Mouse (Mus musculus) neural tube, embryonic 10.5 days (tissue): ENCODE measurements around the gene Slc35a3.
"Not testable (repeated sequence)": the region's sequence is repeated elsewhere in the genome, so short reads cannot be mapped to it uniquely, and the experiment has no call there.

ENCODE experiments used
- DNase-seq: peaks from one replicate; pipeline ENCODE4 v3.0.0-alpha.2; 2017; ENCODE audit warnings: low spot score; ENCODE audit errors: extremely low spot score

The Slc35a3 gene

DNA sequence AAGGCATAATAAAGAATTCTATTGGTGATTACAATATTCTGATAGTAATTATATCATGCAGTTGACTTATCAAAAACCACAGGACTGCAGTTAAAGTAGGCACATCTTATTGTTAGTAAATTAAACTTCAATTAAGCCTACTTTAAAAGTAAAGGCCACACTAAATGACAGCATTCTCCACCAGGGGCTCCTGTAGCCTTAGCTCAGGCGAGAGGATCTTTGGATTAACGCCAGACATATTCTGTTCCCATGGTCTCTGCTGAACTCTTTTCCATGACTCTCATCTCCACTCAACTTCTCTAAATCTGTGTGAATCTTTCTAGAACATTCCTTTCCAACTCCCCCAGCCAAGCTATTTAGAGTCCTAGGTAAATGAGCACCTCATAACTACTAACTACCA is 13.8 kb downstream of the Slc35a3 start:
- DNase-seq: no peak

DNA sequence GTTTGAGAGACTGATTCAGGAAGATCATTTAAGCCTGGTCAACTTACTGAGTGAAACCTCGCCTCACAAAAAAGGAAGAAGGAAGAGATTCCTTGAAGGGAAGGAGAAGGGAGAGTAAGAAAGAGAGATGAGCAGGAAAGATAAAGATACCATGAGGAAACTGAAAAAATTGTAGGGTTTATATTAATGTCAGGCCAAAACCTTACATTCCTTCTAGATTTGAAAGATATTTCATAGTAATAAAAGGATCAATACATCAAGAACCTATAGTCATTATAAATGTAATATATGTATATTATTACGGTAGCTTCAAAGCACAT is 17.0 kb downstream of the Slc35a3 start:
- DNase-seq: no peak

DNA sequence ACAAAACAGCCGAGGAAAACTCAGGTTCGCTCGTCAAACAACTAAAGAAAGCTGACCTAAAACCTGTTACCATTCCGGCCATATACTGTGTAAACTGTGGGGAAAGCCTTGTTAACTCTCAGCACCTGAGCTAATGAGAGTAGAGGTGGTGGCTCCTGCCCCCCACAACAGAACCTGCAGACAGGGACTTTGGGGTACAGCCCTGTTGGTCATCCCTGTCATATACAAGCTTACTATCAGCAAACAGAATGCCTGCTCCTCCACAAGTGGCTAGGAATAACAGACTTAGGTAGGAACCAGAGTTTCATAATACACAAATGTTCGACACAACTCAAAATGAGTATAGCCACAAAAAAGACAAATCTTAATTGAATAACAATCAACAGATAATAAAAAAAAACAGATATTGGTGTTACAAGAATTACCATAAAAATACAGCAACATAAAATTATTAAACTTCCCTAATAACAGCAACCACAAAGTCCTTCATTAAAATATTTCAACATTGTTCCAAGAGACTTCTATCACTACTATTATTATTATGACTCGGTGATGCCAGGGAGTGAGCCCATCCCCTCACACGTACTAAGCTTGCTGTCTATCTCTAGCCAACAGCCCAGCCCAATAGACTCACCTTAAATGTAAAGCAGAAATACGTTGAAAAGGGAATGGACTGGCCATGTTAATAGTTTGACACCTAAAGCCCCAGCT is 17.5 kb downstream of the Slc35a3 start:
- no peak for DNase-seq

DNA sequence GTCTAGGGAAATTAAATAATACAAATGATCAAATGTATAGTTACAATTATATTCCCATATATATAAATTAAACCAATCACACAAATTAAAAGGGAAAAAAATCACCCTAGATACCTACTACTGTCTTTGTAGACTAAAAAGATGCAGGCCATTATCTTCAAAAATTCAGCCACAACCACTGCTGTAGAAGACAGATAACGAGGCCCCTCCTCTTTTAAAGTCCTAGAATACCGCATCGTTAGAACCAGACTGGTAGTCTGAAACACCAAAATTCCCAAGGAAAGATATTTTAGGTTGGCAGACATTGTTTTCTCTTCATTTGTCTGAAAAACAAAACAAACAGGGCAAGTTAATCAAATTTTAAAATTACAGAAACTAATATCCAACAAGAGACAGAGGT is 18.3 kb downstream of the Slc35a3 start:
- DNase-seq: no peak

DNA sequence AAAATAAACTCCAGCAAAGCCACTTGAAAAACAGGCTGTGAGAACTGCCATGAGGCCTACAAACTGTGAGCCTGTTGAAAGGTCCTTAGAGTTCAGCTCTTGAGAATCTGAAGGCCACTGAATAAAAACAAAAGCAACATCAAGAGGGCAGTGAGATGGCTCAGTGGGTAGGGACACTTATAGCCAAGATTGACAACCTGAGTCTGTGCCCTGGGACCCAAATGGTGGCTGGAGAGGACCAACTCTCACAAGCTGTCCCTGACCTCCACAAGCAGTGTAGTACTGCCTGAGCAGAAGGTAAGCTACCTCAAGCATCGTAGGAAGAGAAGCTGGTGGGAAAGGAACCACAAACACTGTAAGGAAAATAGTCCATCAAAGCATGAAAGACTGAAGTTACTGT is 31.5 kb downstream of the Slc35a3 start, which contains the start of gene Gm43191:
Gene Gm43191, minus strand, starts transcription at position 101 of the 400 bp plus-strand sequence.
- DNase-seq: no peak

DNA sequence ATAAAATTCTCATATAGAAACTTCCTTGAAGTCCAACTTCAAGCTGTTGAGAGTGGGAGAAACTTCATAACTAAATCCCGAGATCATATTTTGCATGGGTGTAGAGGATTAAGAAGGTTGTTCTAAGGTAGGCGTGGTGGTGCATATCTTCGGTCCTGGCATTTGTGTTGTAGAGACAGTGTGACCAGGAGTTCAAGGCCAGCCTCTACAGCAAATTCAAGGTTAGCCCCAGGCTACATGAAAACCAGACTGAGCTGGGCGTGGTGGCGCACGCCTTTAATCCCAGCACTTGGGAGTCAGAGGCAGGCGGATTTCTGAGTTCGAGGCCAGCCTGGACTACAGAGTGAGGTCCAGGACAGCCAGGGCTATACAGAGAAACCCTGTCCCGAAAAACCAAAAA is 48.4 kb downstream of the Slc35a3 start:
- not testable (repeated sequence) for DNase-seq

DNA sequence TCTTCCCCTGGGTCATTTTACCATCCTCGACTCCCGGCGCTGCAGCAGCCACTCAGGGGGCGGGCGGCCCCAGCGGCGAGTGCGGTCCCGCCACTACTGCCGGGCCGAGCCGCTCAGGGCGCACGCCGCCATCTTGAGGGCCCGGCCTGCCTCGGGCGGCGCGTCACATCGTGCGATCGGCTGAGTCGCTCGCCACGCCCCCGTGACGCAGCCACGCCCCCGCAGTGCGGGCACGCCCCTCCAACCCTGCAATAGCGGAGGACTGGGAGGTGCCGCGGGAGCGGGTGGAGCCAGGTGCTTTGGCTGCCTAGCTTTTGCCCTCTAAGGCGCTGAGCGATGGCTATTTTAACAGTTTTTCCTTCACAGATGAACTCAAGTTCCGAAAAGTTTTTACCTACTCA is 50.2 kb downstream of the Slc35a3 start, which contains the start of gene Mfsd14a:
Gene Mfsd14a, minus strand, starts transcription at position 215 of the 401 bp plus-strand sequence.
- peak; percentile 98 for DNase-seq

DNA sequence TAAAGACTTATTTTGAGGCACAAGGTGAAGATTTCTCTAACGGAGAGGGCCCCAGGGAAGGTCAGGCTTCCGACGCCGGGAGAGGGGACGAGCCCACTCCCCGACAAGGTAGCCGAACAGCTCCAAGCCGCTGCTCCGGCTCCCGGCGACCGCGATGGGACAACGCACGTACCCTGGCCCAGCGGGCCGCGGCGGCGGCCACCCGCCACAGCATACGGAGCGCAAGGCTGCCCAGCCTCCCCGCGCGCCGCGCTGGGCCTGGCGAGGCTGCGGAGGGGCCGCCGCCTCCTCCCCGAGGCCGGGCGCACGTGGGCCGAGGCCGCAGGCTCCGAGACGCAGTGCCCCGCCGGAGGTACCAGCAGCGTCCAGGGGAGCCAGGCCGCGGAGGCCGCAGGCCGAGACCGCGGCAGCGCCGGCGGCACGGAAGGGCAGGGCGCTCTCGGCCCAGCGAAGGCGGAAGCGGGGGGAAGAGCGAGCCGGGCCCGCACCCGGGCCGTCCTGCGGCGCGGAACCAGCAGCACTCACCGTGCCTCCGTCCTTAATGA is 50.7 kb downstream of the Slc35a3 start:
- no peak for DNase-seq

DNA sequence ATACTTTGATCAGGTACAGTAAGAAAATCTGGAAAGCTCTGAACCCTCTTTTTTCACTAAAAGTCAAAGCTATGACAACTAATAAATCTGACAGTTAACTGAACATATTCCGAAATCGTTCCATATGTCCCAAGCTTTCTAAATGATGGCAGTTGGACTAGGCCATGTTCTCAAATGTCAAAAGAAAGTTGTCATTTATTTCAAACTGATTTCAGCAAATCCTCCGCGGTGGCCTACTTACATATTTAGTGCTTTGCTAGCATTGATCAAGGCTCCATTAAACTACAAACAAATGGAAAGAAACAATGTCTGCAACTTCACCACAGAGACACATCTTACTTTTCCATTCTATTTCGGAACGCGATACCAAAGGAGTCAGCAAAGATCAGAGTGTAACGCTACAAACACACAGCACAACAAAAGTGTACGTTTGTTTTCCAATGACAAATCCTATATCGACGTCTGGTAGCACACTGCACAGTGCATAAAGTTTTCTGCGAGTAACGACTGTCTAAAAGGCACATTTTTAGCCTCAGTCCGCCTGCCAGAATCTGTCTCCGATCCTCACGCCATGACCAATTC is 51.3 kb downstream of the Slc35a3 start:
- no peak for DNase-seq

DNA sequence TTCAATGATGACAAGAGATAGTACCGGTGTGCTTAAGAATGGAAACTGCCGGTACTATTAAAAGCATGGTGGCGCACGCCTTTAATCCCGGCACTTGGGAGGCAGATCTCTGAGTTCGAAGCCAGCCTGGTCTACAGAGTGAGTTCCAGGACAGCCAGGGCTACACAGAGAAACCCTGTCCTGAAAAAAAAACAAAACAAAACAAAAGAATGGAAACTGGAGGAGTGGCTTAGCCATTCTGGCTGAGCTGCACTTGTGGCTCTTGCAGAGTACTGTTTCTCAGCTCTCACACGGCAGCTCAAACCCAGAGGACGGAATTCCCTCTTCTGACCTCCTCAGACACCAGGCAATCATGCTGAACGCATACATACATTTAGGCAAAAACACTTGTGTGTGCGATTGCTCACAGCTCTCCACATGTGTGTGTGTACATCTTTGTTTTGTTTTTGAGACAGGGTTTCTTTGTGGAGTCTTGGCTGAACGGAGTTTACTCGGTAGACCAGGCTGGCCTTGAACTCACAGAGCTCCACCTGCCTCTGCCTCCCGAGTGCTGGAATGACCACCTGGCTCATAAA is 52.7 kb downstream of the Slc35a3 start:
- no peak for DNase-seq

DNA sequence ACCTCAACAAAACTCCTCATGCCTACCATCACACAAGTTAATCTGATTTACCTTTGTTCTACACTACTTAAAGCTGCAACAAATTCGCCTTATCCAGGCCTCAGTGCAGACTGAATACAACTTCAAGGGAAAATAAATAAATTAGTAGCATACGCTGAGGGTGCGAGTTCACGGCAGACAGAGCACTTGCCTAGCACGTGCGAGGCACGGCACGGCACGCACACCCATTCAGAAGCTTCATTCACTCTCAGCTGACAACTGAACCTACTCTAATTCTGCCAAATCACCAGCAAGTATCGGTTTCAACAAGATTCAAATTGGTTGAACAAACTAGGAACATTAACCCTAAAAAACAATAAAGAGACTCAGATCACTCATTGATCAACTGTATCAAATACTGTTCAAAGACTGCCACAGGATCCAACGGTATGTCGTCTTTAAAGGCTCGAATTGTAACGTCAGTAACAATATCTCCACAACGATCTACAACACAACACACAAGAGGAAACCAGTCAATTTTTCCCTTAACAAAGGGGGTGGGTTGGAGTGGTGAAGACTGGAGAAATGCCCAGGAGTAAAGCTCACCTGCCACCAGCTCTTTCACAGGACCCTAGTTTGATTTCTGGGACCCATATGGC is 53.6 kb downstream of the Slc35a3 start:
- no peak for DNase-seq

DNA sequence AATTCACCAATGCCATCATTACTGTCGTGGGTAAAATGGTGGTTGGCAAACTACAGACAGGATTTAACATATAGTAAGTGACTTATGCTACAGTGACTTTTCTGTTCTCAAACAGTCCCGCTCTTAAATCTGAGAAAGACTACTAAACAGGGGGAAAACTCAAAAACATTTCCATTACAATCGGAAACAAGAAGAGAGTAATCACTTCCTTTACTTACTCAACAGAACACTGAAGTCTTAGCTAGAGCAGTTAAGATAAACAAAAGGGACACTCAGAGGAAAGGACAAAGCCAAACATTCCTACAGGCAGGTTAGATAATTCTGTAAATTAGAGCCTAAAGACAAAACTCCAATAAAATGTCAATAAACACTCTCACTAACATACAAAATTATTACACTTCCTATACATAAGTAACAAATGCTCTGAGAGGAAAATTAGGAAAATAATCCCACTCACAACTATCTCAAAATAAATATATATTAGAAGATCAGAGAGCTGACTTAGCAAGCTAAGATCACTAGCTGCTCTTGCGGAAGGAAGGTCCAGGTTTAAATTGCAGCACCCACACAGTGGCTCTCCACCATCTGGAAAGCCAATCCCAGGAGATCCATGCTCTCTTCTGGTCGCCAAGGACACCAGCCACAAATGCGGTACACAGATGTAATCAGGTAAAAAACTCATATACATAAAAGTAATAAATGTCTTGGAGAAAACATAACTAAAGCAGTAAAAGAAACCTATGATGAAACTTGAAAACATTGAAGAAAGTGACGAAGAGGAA is 56.3 kb downstream of the Slc35a3 start:
- DNase-seq: no peak

DNA sequence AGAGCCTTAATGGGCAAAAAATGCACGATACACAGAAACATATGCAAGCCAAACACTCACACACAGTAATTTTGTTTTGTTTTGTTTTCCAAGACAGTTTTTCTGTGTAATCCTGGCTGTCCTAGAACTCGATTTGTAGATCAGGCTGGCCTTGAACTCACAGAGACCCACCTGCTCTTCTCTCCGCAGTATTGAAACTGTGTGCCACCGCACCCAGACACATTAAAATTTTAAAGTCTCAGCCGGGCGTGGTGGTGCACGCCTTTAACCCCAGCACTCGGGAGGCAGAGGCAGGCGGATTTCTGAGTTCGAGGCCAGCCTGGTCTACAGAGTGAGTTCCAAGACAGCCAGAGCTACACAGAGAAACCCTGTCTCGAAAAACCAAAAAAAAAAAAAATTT is 58.6 kb downstream of the Slc35a3 start:
- DNase-seq: not testable (repeated sequence)

DNA sequence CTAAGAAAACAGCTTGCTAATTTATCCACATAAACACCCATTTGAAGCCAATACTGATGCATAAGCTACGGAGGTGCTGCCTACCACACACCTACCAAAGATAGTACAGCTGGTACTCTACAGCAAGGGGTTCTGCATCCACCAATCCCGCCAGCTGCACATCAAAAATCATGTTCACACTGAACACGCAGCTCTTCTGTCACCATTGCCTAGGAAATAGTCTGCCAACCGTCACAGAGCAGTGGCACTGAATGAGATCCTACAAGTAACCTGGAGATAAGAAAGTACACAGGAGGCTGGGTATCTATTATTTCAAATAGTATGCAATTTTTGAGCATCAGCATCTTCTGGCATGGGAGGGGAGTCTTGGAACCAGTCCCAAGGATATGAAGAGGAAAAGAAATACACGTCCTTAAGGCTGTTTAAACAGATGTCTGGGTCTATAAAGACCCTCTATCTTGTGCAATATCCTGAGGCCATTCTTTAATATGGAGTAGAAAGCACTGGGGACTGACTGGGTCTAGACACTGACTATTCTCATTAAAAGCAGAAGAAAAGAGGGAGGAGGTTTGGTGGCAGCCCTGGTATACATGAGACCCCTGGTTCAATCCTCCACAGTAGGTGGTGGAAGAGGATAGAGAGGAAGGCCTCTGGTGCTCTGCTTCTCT is 59.2 kb downstream of the Slc35a3 start:
- no peak for DNase-seq

DNA sequence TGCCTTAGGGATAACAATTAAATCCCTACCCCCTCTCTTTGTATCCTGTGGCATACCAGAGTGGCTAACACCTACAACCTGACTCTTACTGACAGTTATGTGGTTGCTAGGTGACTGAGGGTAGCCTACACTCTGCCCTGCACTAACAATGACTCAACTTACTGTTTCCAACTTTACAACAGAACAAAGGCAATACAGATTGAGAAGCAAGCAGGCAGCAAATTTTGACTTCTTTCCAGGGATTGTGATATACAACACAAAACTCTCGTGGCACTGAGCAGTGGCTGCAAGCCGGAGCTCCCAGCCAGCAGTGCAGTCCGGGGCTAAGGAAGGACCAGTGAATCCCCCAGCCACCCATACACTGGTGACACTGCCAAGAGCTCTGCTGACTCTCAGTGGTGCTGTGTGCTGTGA is 60.6 kb downstream of the Slc35a3 start:
- DNase-seq: no peak

DNA sequence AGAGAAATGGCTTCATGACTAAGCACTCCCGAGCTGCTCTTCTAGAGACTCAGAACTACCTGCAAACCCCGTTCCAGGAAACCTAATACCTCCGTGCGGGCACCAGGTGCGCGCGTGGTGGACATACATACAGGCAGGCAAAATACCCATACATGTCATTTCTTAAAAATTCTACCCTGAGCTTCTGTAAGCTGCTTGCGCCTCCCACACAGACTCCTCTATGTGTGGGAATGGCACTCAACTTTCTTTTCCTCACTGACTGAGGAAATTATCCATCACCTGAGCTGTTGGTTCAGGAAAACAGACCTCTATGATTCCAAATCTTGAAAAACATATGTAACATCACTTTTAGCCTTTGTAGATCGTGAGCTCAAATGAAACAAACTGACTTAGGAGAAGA is 61.9 kb downstream of the Slc35a3 start:
- no peak for DNase-seq

DNA sequence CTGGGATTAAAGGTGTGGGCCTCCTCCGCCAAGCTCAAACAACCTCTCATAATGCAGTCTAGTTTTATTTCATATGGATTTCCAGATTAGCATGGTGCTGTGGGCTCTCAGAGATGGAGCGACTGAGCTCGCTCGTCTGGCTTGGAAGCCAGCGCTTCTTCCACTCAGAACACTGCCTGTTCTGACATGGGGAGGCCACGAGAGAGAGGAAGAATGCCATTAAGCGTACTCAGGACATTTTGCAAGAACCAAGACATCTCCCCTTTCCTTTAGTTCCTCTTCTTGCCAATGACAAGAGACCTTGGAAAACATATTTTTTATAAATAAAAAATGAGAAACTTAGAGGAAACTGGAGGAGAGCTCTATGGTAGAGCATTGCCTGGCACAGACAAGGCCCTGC is 63.8 kb downstream of the Slc35a3 start:
- DNase-seq: no peak

DNA sequence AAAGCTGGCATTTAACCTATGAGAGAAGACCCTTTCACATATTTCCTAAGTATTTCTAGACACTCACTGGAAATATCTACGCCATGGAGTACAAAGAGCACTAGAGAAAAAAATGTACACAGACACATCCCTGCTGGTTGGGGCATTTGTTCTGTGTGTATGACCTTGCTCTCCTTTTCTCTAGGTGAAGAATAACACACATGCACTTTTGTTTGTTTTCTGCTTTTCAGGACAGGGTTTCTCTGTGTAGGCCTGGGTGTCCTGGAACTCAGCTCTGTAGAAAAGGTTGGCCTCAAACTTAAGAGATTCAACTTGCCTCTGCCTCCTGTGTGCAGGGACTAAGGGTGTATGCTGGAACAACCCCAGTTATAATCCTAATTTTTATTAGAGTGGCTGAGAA is 66.2 kb downstream of the Slc35a3 start:
- no peak for DNase-seq

DNA sequence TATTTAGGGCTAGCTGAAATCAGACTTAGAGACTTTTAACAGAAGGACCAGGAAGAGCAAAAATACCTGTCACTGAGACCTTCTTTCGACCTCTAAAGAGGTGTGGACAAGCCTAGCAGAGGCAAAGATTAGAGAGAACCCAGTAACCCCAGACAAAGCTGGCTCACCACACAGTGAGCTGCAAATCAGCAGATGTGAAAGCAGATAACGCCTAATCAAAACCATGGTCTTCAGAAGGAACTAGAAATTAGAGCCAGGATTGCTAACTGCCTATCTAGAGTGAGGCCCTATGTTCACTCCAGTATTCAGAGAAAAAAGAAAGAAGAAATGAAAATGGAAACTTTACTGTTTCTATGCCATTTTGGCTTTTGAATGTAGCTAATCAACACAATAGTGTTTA is 70.3 kb downstream of the Slc35a3 start:
- DNase-seq: no peak

DNA sequence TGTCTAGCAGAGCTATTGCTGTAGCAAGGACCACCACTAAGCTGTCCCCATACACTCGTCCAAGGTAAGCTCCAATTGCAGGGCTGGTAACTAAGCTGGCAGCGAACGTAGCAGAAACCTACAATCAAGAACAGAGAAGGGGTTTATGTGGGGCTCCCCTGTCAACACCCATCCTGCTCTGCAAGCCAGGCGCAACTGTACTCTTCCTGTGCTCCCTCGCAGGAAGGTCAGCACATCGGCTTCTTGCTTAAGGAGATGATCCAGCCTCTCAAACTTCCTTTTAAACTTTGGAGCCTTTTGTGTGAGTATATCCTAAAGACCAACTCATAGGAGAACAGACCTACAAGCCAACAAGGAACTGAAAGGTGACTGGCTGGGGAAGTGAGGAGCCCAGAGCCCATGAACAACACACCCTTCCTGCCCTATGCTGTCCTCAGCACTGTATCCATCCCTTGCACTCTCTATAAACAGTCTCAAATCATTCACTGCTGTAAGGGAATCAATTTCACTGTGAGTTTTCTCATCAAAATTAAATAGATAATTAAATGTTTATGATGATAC is 70.7 kb downstream of the Slc35a3 start:
- DNase-seq: no peak

DNA sequence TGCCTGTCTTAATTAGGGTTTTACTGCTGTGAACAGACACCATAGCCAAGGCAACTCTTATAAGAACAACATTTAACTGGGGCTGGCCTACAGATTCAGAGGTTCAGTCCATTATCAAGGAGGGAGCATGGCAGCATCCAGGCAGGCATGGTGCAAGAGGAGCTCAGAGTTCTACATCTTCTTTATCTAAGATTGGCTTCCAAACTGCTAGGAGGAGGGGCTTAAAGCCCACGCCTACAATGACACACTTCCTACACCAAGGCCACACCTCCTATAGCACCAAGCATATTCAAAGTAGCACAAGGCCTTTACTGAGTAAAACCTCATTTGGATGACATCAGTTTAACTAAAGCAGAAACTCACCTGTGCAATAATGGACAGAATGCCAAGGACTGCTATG is 72.6 kb downstream of the Slc35a3 start:
- DNase-seq: no peak
